Mouse (Mus musculus) adrenal gland, postnatal 14 days (tissue): ENCODE measurements around the gene Krtap4-6. TPM values are rescaled to one million over a fixed set of nuclear protein-coding genes. Genes with fewer than 3 reads are reported as not detected.
"Not testable (repeated sequence)": the region's sequence is repeated elsewhere in the genome, so short reads cannot be mapped to it uniquely, and the experiment has no call there.

Source experiments
- DNase-seq: peaks from one replicate; pipeline ENCODE4 v3.0.0; 2021; ENCODE audit warnings: mixed read lengths
- long read RNA-seq, 2 experiments: library from polyadenylated mRNA; stranded (forward); transcript quantifications; one replicate each; pipeline ENCODE4 v2.0.0; 2021
- total RNA-seq: library from RNA; stranded (reverse); gene quantifications from 2 replicates; pipeline ENCODE4 v1.2.3, GENCODE M21; 2021

Gene Krtap4-6
- total RNA-seq: not detected in 2 replicates
- long read RNA-seq, experiment 1: 0 reads
- long read RNA-seq, experiment 2: 0 reads

DNA sequence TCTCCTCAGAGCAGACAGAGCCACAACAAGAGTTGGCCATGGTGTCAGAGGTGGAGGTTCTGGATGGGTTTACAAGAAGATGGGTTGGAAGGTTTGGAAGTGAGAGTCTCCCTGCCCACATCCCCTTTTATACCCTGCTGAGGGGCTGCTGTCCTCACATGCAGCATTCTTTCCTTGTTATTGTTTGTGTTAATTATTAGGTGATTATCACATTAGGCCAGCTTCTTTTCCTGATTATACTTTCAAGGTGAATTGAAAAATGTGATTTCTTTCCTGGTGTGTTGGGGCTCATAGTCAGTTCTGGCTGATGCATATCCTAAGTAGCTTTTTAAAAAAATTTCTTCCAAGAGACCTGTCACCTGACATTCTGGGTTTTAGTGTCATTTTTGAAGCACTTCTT, at the start of gene Krtap4-6:
TSS of gene Krtap4-6 (minus strand) at position 101 of the 400 bp plus-strand sequence.
- no peak for DNase-seq

DNA sequence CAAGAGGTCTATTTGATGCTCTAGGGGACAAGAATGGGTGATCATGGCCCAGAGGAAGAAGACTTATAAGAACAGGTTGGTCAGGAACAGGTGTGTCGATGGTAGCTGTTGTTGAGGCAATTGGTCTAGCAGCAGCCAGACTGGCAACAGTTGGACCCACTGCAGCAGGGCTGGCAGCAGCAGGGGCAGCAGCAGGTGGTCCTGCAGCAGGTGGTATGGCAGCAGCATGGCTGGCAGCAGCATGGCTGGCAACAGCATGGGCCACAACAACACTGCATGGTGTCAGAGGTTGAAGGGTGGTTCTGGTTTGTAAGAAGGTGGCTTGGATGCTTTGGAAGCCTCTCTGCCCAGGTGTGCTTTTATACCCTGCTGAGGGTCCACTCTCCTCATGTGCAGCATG, 24.7 kb upstream of the Krtap4-6 start, which contains the start of gene Gm14190:
TSS of gene Gm14190 (minus strand) at position 278 of the 400 bp plus-strand sequence.
- DNase-seq: no peak

DNA sequence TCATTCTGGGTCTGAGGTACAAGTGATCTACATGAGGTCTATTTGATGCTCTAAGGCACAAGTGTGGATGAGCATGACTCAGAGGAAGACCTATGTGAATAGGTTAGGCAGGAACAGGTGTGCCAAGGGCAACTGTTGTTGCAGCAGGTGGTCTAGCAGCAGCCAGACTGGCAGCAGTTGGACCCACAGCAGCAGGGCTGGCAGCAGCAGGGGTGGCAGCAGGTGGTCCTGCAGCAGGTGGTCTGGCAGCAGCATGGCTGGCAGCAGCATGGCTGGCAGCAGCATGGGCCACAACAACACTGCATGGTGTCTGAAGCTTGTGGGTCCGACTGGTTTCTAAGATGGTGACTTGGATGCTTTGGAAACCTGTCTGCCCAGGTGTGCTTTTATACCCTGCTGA, 19.5 kb upstream of the Krtap4-6 start:
- not testable (repeated sequence) for DNase-seq

DNA sequence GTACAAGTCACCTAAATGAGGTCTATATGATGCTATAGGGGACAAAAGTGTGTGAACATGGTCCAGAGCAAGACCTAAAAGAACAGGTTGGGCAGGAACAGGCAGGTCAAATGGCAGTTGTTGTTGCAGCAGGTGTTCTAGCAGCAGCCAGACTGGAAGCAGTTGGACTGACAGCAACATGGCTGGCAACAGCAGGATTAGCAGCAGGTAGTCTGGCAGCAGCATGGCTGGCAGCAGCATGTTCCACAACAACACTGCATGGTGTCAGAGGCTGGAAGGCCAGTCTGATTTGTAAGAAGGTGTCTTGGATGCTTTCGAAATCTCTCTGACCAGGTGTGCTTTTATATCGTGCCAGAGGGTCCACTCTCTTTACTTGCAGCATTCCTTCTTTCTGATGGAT, 17.7 kb upstream of the Krtap4-6 start:
- DNase-seq: no peak

DNA sequence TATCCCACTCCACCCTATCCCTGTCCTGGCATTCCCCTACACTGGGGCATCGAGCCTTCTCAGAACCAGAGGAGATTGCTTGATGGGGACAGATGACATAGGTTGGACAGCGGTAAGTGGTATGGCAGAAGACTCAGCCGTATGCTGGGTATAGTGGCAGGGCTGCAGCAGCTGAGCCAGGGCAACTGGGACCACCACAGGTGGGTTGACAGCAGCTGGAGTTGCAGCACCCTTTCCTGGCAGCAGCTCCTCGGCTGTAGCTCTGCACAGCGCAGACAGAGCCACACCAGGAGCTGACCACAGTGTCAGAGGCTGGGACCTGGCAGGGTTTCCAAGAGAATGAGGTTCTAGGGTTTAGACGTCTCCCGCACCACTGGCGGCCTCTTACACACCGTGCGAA, 3.0 kb downstream of the Krtap4-6 start:
- DNase-seq: no peak

DNA sequence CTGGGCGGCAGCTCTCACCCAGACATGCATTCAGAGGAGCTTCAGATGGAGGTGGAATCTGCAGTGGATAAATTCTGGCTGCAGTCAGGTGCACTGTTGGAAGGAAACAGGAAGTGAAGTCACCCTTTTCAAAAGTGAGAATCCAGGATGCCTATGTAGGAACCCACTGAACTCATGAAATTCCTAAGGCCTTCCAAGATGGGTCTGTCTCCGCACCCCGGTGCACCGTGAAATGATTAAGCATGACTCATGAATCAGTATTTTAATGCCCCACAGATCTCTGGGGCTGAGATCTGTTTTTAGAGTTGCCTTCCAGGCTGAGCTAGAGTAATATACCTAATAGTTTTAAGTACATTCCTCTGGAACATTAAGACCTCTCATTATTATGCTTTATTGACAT, 6.5 kb downstream of the Krtap4-6 start:
- no peak for DNase-seq

DNA sequence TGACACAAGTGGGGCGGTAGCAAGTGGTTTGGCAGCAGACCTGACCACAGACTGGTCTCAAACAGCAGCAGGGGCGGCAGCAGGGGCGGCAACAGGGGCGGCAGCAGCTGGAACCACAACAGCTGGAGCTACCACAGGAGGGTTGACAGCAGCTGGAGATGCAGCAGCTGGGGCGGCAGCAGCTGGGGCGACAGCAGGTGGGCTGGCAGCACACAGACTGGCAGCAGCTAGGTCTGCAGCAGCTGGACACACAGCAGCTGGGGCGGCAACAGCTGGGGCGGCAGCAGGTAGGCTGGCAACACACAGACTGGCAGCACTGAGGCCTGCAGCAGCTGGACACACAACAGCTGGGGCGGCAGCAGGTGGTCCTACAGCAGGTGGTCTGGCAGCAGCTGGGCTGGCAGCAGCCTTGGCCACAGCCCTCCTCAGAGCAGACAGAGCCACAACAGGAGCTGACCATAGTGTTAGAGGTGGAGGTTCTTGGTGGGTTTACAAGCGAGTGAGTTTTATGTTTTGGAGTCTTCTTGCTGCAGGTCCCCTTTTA, 7.2 kb downstream of the Krtap4-6 start, which contains the start of gene Gm11563:
TSS of gene Gm11563 (minus strand) at position 494 of the 544 bp plus-strand sequence.
- DNase-seq: not testable (repeated sequence)

DNA sequence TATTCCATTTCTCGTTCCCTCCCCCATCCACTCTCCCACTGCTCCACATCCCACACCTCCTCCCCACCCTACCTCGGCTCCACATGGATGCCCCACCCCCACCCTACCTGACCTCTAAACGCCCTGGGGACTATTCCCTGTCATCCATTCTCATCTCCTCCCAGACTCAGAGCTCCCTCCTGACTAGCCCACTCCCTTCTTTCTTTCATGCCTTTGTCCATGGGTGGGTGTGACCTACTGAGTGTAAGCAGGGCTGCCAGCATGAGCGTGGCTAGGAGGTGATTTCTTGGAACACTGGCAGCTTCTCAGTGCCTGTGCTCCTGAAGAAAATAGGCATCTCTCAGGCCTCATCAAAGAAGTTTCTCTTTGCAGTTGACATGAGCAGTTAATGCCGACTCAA, 8.7 kb downstream of the Krtap4-6 start:
- DNase-seq: no peak

DNA sequence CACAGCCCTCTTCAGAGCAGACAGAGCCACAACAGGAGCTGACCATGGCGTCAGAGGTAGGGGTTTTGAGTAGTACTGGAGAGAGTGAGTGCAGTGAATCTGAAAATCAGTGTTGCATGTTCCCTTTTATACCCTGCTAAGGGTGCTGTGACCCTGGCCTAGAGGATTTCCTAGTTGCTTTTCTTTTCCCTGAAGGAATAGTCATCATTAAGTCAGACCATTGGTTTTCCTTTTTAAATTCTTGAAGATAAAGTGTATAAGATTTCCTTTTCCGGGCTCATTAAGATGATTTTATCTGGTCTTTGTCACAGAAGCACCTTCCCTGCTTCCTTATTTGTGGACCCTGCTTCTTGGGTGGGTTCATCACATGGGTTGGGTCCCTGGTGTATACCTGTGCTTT, 15.6 kb downstream of the Krtap4-6 start, which contains the start of gene Gm11555:
TSS of gene Gm11555 (minus strand) at position 101 of the 400 bp plus-strand sequence.
- no peak for DNase-seq

DNA sequence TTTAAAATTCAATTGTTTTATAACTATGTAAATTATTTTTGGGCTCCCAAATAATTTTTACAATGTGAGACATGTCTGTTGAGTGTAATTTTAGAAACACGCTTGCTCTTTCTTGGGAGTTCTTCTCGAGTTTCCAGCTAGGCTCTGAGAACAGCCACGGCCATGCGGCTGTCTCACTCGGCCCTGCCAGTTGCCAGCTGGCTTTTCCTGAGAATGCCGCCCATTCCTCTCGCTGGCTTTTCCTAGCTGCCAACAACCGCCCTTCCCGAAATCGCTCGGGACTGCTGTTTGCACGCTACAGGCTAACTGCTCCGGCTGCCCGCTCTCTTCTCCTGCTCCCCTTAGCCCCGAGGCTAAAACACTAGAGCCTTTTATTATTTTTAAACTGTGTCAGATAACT, 19.3 kb downstream of the Krtap4-6 start:
- no peak for DNase-seq

DNA sequence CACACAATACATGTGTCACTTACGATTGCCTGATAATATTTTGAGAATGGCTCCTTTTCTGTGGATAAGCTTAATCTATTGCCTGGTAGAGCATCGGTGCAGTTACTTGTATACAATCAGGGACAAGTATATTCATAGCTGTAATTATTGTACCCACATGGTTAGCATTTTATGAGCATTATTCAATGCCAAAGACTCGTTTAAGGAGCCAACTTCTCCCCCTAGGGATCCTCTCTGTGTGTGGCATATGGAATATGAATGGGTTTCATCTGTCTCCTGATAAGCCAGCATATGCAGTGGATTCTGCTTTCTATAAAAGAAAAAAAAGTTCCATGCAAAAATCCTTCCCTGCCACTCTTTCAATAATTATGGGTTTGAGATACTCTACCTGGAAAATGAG, 21.4 kb downstream of the Krtap4-6 start:
- no peak for DNase-seq

DNA sequence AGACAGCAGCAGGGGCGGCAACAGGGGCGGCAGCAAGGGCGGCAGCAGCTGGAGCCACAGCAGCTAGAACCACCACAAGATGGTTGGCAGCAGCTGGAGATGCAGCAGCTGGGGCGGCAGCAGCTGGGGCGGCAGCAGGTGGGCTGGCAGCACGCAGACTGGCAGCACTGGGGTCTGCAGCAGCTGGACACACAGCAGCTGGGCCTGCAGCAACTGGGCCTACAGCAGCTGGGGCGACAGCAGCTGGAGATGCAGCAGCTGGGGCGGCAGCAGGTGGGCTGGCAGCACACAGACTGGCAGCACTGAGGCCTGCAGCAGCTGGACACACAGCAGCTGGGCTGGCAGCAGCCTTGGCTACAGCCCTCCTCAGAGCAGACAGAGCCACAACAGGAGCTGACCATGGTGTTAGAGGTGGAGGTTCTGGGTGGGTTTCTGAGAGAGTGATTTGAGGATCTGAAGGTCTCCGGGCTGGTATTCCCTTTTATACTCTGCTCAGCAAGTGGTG, 22.1 kb downstream of the Krtap4-6 start, which contains the start of gene Krtap4-7:
TSS of gene Krtap4-7 (minus strand) at position 455 of the 505 bp plus-strand sequence.
- DNase-seq: not testable (repeated sequence)

DNA sequence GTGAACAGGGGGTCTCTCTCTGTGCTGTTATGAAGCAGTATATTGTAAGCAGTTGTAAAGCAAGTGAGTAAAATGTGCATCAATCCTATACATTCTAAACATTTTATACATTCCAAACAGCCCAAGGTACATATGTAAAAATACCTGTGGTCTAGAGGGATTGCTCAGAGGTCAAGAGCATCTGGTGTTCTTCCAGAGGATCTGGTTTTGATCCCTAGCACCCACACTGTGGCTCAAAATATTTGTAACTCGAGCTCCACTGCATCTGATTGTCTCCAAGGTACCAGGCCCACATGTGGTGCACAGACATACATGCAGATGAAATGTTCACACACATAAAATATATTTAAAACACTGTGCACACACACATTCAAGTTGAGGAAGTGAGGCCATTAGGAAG, 24.8 kb downstream of the Krtap4-6 start:
- DNase-seq: no peak

DNA sequence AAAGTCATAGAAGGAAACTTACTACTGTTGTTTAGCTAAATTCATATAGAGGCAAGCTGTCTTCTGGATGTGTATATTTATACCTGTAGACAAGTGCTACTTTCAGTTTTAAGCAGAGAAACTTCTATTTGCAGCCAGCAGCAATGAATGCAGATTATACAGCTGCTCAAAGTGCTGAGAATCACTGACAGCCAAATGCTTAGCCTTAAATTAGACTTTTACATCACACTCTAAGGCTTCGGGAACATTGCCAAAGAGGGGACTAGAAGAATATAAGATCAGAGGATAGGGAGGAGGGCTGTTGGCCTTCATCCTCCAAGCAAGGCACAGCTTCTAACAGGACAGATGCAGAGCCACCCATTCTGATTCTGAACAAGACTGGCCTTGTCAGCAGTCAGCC, 28.7 kb downstream of the Krtap4-6 start:
- DNase-seq: no peak

DNA sequence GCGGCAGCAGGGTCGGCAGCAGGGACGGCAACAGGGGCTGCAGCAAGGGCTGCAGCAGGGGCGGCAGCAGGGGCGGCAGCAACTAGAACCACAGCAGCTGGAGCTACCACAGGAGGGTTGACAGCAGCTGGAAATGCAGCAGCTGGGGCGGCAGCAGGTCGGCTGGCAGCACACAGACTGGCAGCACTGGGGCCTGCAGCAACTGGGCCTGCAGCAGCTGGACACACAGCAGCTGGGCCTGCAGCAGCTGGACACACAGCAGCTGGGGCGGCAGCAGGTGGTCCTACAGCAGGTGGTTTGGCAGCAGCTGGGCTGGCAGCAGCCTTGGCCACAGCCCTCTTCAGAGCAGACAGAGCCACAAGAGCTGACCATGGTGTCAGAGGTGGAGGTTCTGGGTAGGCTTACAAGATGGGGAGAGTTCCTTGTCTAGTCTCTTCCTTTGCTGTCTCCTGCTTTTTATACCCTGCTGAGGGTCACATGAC, 31.1 kb downstream of the Krtap4-6 start, which contains the start of gene Krtap4-2:
TSS of gene Krtap4-2 (minus strand) at position 432 of the 482 bp plus-strand sequence.
- no peak for DNase-seq

DNA sequence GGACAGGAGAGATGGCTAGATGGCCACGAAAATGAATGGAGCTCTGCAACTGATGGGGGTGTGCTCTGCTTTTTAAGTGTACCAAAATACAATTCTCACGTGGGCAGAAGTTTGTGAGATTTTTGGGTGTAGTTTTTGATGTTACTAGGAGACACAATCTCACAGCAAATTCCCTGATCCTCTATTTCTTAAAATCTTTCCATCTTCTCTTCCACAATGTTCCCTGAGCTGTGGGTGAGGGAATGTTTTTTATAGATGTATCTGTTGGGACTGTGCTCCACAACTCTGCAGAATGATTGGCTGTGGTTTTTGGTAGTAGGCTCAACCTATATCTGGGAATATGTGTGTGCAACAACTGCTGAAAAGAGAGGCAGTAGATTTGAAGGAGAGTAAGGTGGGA, 32.5 kb downstream of the Krtap4-6 start:
- no peak for DNase-seq

DNA sequence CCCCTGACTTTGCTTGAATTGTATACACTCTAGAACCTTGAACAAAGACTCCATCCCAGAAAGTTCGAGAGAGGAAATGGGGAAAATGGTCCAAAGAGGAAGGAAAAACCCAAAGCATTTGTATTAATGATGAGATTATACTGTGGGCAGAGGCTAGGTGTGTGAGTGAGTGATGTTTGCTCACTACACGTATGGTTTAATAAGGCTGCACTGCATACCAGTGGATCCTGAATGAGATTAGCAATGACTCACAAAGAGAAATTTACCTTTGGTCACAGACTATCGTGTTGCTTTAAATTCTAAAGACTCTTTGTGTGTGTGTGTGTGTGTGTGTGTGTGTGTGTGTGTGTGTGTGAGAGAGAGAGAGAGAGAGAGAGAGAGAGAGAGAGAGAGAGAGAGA, 34.9 kb downstream of the Krtap4-6 start:
- DNase-seq: no peak

DNA sequence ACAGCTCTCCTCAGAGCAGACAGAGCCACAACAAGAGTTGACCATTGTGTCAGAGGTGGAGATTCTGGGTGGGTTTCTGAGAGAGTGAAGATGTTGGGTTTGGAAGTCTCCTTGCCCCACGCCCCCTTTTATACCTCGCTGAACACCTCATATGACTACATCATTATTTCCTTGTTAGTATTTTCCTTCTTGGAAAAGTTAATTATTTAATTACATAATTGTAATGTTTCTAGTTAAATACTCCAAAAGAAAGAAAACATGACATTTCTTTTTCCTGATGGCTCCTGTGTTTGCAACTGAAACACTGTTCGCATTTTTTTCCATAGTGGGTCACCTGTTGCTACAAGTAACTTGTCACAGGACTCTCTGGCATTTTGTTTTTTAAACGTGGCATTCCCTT, 37.6 kb downstream of the Krtap4-6 start, which contains the start of gene Krtap4-1:
TSS of gene Krtap4-1 (minus strand) at position 101 of the 400 bp plus-strand sequence.
- DNase-seq: no peak

DNA sequence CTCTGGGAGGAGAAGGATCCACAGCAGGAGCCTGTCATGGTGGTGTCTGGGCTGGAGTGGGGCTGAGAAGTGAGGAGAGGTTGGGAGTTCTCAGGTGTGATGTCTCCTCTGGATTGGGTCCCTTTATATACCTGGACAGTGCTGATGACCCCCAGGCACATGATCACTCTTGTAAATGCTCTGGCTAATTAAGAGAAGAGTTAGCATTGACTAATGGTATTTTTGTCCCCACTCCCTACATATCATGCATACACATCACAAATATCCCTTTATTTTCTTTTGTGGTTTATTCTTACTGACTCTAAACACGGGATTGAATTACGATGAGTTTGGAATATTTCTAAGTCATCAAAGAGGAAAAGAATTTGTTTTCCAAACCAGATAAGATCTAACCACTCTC, 45.4 kb downstream of the Krtap4-6 start, which contains the start of gene Gm11562:
TSS of gene Gm11562 (minus strand) at position 101 of the 400 bp plus-strand sequence.
- DNase-seq: no peak
